Mouse (Mus musculus): ENCODE measurements around the gene Trim44.

GRCm38 (mm10) chr2:102399864-102400604 is 7.6 kb downstream of the Trim44 start:
- no peak for TF ChIP-seq CTCF (IDR thresholded peaks at IDR 0.05; ENCODE audit: low read depth)
- TF ChIP-seq EP300 (IDR thresholded peaks at IDR 0.05; ENCODE audit: low read depth): no peak
